Mouse (Mus musculus): ENCODE results near the gene Olfr195. TPM values are rescaled to one million over a fixed set of nuclear protein-coding genes. Genes with fewer than 3 reads are reported as not detected.
"Not testable (repeated sequence)": the region's sequence is repeated elsewhere in the genome, so short reads cannot be mapped to it uniquely, and the experiment has no call there.

Olfr195 gene
- polyA plus RNA-seq (2015; fragmentation: Nextera tagmentation; extraction: Ambion mirVana): not detected in 2 replicates

- no peak for ATAC-seq (ENCODE audit: borderline replicate concordance, extremely low read depth, low FRiP score, low TSS enrichment)
- WGBS: 90% methylated on average over 1 of the region's 1 CpGs
- Histone ChIP-seq H3K4me1 (no peaks in the 10 kb centered on the region), H3K9ac (no peak within 1 kb of the TSS), H3K4me3 (no peak within 1 kb of the TSS), H3K4me2 (no peak within 1 kb of the TSS), H3K27ac (no peak within 1 kb of the TSS), H3K9me3 (no peaks in the 10 kb centered on the region), H3K36me3 (no peaks in the 10 kb centered on the region), H3K27me3 (no peaks in the 10 kb centered on the region)
Measured at GRCm38 (mm10) chr16:59146746-59147145, at the start of gene Olfr195. Gene Olfr195 (plus strand): TSS chr16:59147046.

GRCm38 (mm10) chr16:59105312-59105711 lies 41.5 kb upstream of the Olfr195 start:
- H3K4me2 ChIP-seq: no peak overlapping the region
- ATAC-seq (ENCODE audit: borderline replicate concordance, extremely low read depth, low FRiP score, low TSS enrichment): no peak

GRCm38 (mm10) chr16:59108522-59108921 lies 38.3 kb upstream of the Olfr195 start:
- H3K27me3 ChIP-seq; H3K4me3 ChIP-seq; H3K4me1 ChIP-seq; H3K36me3 ChIP-seq; H3K9ac ChIP-seq; H3K4me2 ChIP-seq; ATAC-seq (ENCODE audit: borderline replicate concordance, extremely low read depth, low FRiP score, low TSS enrichment); H3K27ac ChIP-seq; H3K9me3 ChIP-seq: not testable (repeated sequence)
- 26% methylated on average over 5 of the region's 5 CpGs for WGBS

More at GRCm38 (mm10) chr16:59105312-59105711, 41.5 kb upstream of the Olfr195 start:
- Histone ChIP-seq H3K4me3 (no peak overlapping the region), H3K4me1 (no peaks in the 10 kb centered on the region), H3K9me3 (no peaks in the 10 kb centered on the region), H3K36me3 (no peaks in the 10 kb centered on the region), H3K27ac (no peak overlapping the region), H3K27me3 (no peaks in the 10 kb centered on the region), H3K9ac (no peak overlapping the region)
- 65% methylated on average over 2 of the region's 2 CpGs for WGBS

GRCm38 (mm10) chr16:59111781-59112180 lies 35.1 kb upstream of the Olfr195 start, which contains the start of gene Olfr193:
Gene Olfr193 (minus strand): TSS chr16:59111881.
- no peak for ATAC-seq (ENCODE audit: borderline replicate concordance, extremely low read depth, low FRiP score, low TSS enrichment)
- Histone ChIP-seq H3K4me3 (no peak within 1 kb of the TSS), H3K27ac (no peak within 1 kb of the TSS), H3K9ac (no peak within 1 kb of the TSS), H3K27me3 (no peaks in the 10 kb centered on the region), H3K4me1 (no peaks in the 10 kb centered on the region), H3K36me3 (no peaks in the 10 kb centered on the region), H3K9me3 (no peaks in the 10 kb centered on the region), H3K4me2 (no peak within 1 kb of the TSS)
- WGBS: 70% methylated on average over 1 of the region's 1 CpGs

GRCm38 (mm10) chr16:59120969-59121368 lies 25.9 kb upstream of the Olfr195 start, which contains the start of gene Olfr194:
Gene Olfr194 (minus strand): TSS chr16:59121069.
- Histone ChIP-seq H3K27me3 (no peaks in the 10 kb centered on the region), H3K9ac (no peak within 1 kb of the TSS), H3K4me1 (no peaks in the 10 kb centered on the region), H3K9me3 (no peaks in the 10 kb centered on the region), H3K4me2 (no peak within 1 kb of the TSS), H3K4me3 (no peak within 1 kb of the TSS), H3K36me3 (no peaks in the 10 kb centered on the region), H3K27ac (no peak within 1 kb of the TSS)
- no peak for ATAC-seq (ENCODE audit: borderline replicate concordance, extremely low read depth, low FRiP score, low TSS enrichment)

GRCm38 (mm10) chr16:59130740-59131139 lies 16.1 kb upstream of the Olfr195 start:
- no peak for ATAC-seq (ENCODE audit: borderline replicate concordance, extremely low read depth, low FRiP score, low TSS enrichment)
- H3K27ac ChIP-seq: no peak overlapping the region
- H3K9ac ChIP-seq: no peak overlapping the region
- H3K27me3 ChIP-seq: no peaks in the 10 kb centered on the region
- H3K9me3 ChIP-seq: no peaks in the 10 kb centered on the region
- no peaks in the 10 kb centered on the region for H3K4me1 ChIP-seq
- no peak overlapping the region for H3K4me3 ChIP-seq
- no peak overlapping the region for H3K4me2 ChIP-seq
- H3K36me3 ChIP-seq: no peaks in the 10 kb centered on the region
- WGBS: 55% methylated on average over 1 of the region's 1 CpGs

- no peaks in the 10 kb centered on the region for H3K36me3 ChIP-seq
- ATAC-seq (ENCODE audit: borderline replicate concordance, extremely low read depth, low FRiP score, low TSS enrichment): no peak; the same call in 1 of the 2 replicates
- H3K27me3 ChIP-seq: no peaks in the 10 kb centered on the region
- H3K27ac ChIP-seq: no peak overlapping the region
- no peak overlapping the region for H3K4me2 ChIP-seq
- no peak overlapping the region for H3K4me3 ChIP-seq
- no peaks in the 10 kb centered on the region for H3K9me3 ChIP-seq
- no peaks in the 10 kb centered on the region for H3K4me1 ChIP-seq
- H3K9ac ChIP-seq: no peak overlapping the region
Measured at GRCm38 (mm10) chr16:59141105-59141504, 5.7 kb upstream of the Olfr195 start.

- Histone ChIP-seq H3K4me3 (no peak overlapping the region), H3K27me3 (no peaks in the 10 kb centered on the region), H3K9me3 (no peaks in the 10 kb centered on the region), H3K36me3 (no peaks in the 10 kb centered on the region), H3K4me2 (no peak overlapping the region), H3K9ac (no peak overlapping the region), H3K4me1 (no peaks in the 10 kb centered on the region), H3K27ac (no peak overlapping the region)
- no peak for ATAC-seq (ENCODE audit: borderline replicate concordance, extremely low read depth, low FRiP score, low TSS enrichment)
- 80% methylated on average over 2 of the region's 2 CpGs for WGBS
Measured at GRCm38 (mm10) chr16:59151996-59152395, 5.2 kb downstream of the Olfr195 start.

GRCm38 (mm10) chr16:59170354-59170753 lies 23.5 kb downstream of the Olfr195 start, which contains the start of gene Olfr196:
Gene Olfr196 (minus strand): TSS chr16:59170454.
- Histone ChIP-seq H3K27me3 (no peaks in the 10 kb centered on the region), H3K9me3 (no peaks in the 10 kb centered on the region), H3K4me3 (no peak within 1 kb of the TSS), H3K4me2 (no peak within 1 kb of the TSS), H3K36me3 (no peaks in the 10 kb centered on the region), H3K9ac (no peak within 1 kb of the TSS), H3K4me1 (no peaks in the 10 kb centered on the region), H3K27ac (no peak within 1 kb of the TSS)
- ATAC-seq (ENCODE audit: borderline replicate concordance, extremely low read depth, low FRiP score, low TSS enrichment): no peak
- WGBS: 69% methylated on average over 3 of the region's 3 CpGs

Other genes with a start within 250 kb of the Olfr195 start
- gene Olfr181, start 218.3 kb upstream of the Olfr195 start, polyA plus RNA-seq (2015; fragmentation: Nextera tagmentation; extraction: Ambion mirVana): not detected in 2 replicates
- not detected in 2 replicates for gene Olfr180, start 217.7 kb upstream of the Olfr195 start, polyA plus RNA-seq (2015; fragmentation: Nextera tagmentation; extraction: Ambion mirVana)
- not detected in 2 replicates for gene Olfr183, start 151.7 kb upstream of the Olfr195 start, polyA plus RNA-seq (2015; fragmentation: Nextera tagmentation; extraction: Ambion mirVana)
- not detected in 2 replicates for gene Olfr186, start 116.8 kb upstream of the Olfr195 start, polyA plus RNA-seq (2015; fragmentation: Nextera tagmentation; extraction: Ambion mirVana)
- gene Olfr187, start 107.3 kb upstream of the Olfr195 start, polyA plus RNA-seq (2015; fragmentation: Nextera tagmentation; extraction: Ambion mirVana): not detected in 2 replicates
- not detected in 2 replicates for gene Olfr190, start 69.0 kb upstream of the Olfr195 start, polyA plus RNA-seq (2015; fragmentation: Nextera tagmentation; extraction: Ambion mirVana)
- not detected in 2 replicates for gene Olfr191, start 57.2 kb upstream of the Olfr195 start, polyA plus RNA-seq (2015; fragmentation: Nextera tagmentation; extraction: Ambion mirVana)
- not detected in 2 replicates for gene Olfr193, start 35.2 kb upstream of the Olfr195 start, polyA plus RNA-seq (2015; fragmentation: Nextera tagmentation; extraction: Ambion mirVana)
- gene Olfr194, start 26.0 kb upstream of the Olfr195 start, polyA plus RNA-seq (2015; fragmentation: Nextera tagmentation; extraction: Ambion mirVana): not detected in 2 replicates
- not detected in 2 replicates for gene Olfr196, start 23.4 kb downstream of the Olfr195 start, polyA plus RNA-seq (2015; fragmentation: Nextera tagmentation; extraction: Ambion mirVana)
- not detected in 2 replicates for gene Olfr198, start 56.5 kb downstream of the Olfr195 start, polyA plus RNA-seq (2015; fragmentation: Nextera tagmentation; extraction: Ambion mirVana)
- not detected in 2 replicates for gene Olfr199, start 72.7 kb downstream of the Olfr195 start, polyA plus RNA-seq (2015; fragmentation: Nextera tagmentation; extraction: Ambion mirVana)
- gene Olfr201, start 125.6 kb downstream of the Olfr195 start, polyA plus RNA-seq (2015; fragmentation: Nextera tagmentation; extraction: Ambion mirVana): not detected in 2 replicates
- gene Olfr202, start 139.7 kb downstream of the Olfr195 start, polyA plus RNA-seq (2015; fragmentation: Nextera tagmentation; extraction: Ambion mirVana): not detected in 2 replicates
- not detected in 2 replicates for gene Olfr203, start 151.8 kb downstream of the Olfr195 start, polyA plus RNA-seq (2015; fragmentation: Nextera tagmentation; extraction: Ambion mirVana)
- not detected in 2 replicates for gene Olfr204, start 171.2 kb downstream of the Olfr195 start, polyA plus RNA-seq (2015; fragmentation: Nextera tagmentation; extraction: Ambion mirVana)
- not detected in 2 replicates for gene Olfr205, start 184.1 kb downstream of the Olfr195 start, polyA plus RNA-seq (2015; fragmentation: Nextera tagmentation; extraction: Ambion mirVana)
- not detected in 2 replicates for gene Olfr206, start 202.2 kb downstream of the Olfr195 start, polyA plus RNA-seq (2015; fragmentation: Nextera tagmentation; extraction: Ambion mirVana)
- gene Olfr209, start 216.9 kb downstream of the Olfr195 start, polyA plus RNA-seq (2015; fragmentation: Nextera tagmentation; extraction: Ambion mirVana): not detected in 2 replicates